26 mouse cellular contexts compared by ENCODE assay signal in the genomic region with DNA sequence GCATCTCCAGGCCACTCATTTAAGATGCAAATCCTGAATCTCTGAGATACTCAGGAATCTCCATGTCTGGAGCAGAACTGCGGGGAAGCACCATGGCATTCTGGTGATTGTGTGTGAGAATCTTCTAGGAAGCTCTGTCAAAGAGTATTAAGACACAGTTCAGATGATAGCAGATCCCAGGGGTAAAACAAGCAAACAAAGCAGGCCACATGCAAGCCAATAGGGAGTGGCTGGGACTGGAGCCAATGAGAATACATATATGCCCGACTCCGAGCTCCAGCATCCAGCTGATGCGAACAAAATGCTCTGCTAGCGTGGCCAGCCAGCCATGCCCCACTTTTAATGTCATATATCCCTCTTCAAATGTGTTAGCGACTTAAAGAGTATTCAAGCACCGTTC. TPM values are rescaled to one million over a fixed set of nuclear protein-coding genes. Genes with fewer than 3 reads are reported as not detected.
"Had no signal": no experiment of that assay in that cellular context is flagged by ENCODE, and none has a peak within 500 bp of the region (broad histone marks: within the 10 kb centered on the region; RNA-seq: fewer than 3 reads in every experiment).

No protein-coding gene starts in this region.

- H3K9ac ChIP-seq: limb, embryonic 13.5 days; liver, embryonic 12.5 days; liver, embryonic 15.5 days; midbrain, embryonic 13.5 days; neural tube, embryonic 13.5 days had no signal

- H3K27ac ChIP-seq: kidney, postnatal 0 days; left cerebral cortex, adult 2 months; limb, embryonic 10.5 days; limb, embryonic 13.5 days; liver, embryonic 12.5 days; liver, embryonic 15.5 days; macrophage; midbrain, embryonic 13.5 days; neural tube, embryonic 13.5 days had no signal

- H3K27me3 ChIP-seq: limb, embryonic 13.5 days; midbrain, embryonic 13.5 days; neural tube, embryonic 13.5 days had no signal

- DNase-seq: kidney, adult 18-20 months; kidney, adult 9 months; kidney, postnatal 25 days; layer of hippocampus, postnatal 36 days; liver; lung, adult 18-20 months; lung, postnatal 14 days; right cerebral cortex, adult 18-20 months; right cerebral cortex, postnatal 25 days; spleen, adult 18-20 months; thymus, adult 18-20 months; thymus, postnatal 36 days had no signal

- ATAC-seq: intestine, embryonic 16.5 days; liver, embryonic 12.5 days; midbrain, embryonic 13.5 days had no signal

- H3K4me1 ChIP-seq: limb, embryonic 10.5 days; limb, embryonic 13.5 days; liver, embryonic 15.5 days had no signal

- H3K36me3 ChIP-seq: limb, embryonic 10.5 days; limb, embryonic 13.5 days; liver, embryonic 12.5 days; liver, embryonic 15.5 days; midbrain, embryonic 13.5 days; neural tube, embryonic 13.5 days had no signal

- H3K4me3 ChIP-seq: left cerebral cortex, adult 2 months; limb, embryonic 10.5 days; limb, embryonic 13.5 days; liver, embryonic 12.5 days; liver, embryonic 15.5 days; midbrain, embryonic 13.5 days; myocyte; neural tube, embryonic 13.5 days had no signal

- H3K9me3 ChIP-seq: limb, embryonic 13.5 days; liver, embryonic 12.5 days; liver, embryonic 15.5 days; midbrain, embryonic 13.5 days; neural tube, embryonic 13.5 days had no signal

- H3K4me2 ChIP-seq: limb, embryonic 13.5 days; liver, embryonic 12.5 days; liver, embryonic 15.5 days; midbrain, embryonic 13.5 days; neural tube, embryonic 13.5 days had no signal

RNA-seq across cellular contexts. Expression of a gene that starts 27.8 kb away (rescaled TPM):
- total RNA-seq: megakaryocyte, adult 5-6 weeks; monocyte, adult 5-6 weeks; neutrophil, adult 5-6 weeks had no signal
- polyA plus RNA-seq: liver, embryonic 12.5 days; liver, embryonic 15.5 days; macrophage; myocyte had no signal
